Mouse (Mus musculus) cerebellum, adult 2 months (tissue): Measurements from ENCODE around the gene Nbea.

Source experiments
- CTCF ChIP-seq: fragments of 200-500 bp; IDR thresholded peaks from 2 replicates; pipeline ENCODE4 v1.5.1; 2011; ENCODE audit warnings: low read depth, mild to moderate bottlenecking, control low read depth, low read length, moderate library complexity, borderline replicate concordance; ENCODE audit not compliant: insufficient read depth
- POLR2A ChIP-seq: fragments of 200-500 bp; IDR thresholded peaks from 2 replicates; pipeline ENCODE4 v1.6.1; 2011; ENCODE audit warnings: low read length, control low read depth, borderline replicate concordance; ENCODE audit not compliant: insufficient read depth

DNA sequence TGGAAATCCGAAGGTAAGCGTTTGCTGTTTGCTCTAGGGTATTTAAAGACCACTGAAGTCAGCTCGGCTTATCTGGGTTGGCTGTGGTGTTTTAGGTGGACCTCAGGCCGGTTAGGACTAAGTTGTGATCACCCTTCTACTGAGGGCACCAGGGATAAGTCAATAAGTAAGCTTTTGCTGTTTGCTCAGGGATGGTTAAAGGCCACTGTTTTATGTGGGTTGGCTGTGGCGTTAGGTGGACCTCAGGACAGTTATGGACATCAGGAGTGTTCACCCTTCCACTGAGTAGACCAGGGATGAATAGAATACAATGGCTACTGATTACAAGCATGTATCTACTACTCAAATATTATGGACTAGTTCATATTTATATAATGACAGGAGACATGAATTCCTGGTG is 292.9 kb downstream of the Nbea start:
- TF ChIP-seq CTCF (no peak), POLR2A (no peak)
